ENCODE assay signal across 8 mouse cellular contexts in genomic region chr15:81272305-81273053, GRCm38 (mm10). TPM values are rescaled to one million over a fixed set of nuclear protein-coding genes. Genes with fewer than 3 reads are reported as not detected.
DNase-seq lines count a peak whose midpoint lies in the region; ATAC-seq and TF ChIP-seq lines count a peak whose summit lies in the region.
"Had no signal": no experiment of that assay in that cellular context is flagged by ENCODE, and none has a peak within 500 bp of the region (broad histone marks: within the 10 kb centered on the region; RNA-seq: fewer than 3 reads in every experiment).

No protein-coding gene starts in this region.

- peaks cover 4% of the 10 kb centered on the region; the same call in 1 of the 2 replicates for H3K9me3 ChIP-seq in forebrain, embryonic 10.5 days
- no peaks in the 10 kb centered on the region for H3K9me3 ChIP-seq in heart, postnatal 0 days (replicated peaks; ENCODE audit: control insufficient read depth, low read length)
- no peaks in the 10 kb centered on the region for H3K9me3 ChIP-seq in midbrain, embryonic 15.5 days
- H3K9me3 ChIP-seq: stomach, embryonic 15.5 days had no signal

- peaks cover 32% of the 10 kb centered on the region for H3K27me3 ChIP-seq in forebrain, embryonic 10.5 days (ENCODE audit: poor library complexity, severe bottlenecking)
- 0 out of 2 replicates have a peak, but pooled peaks cover 1% of the 10 kb centered on the region for H3K27me3 ChIP-seq in heart, postnatal 0 days (ENCODE audit: control insufficient read depth, insufficient read depth, low read length)
- no peaks in the 10 kb centered on the region for H3K27me3 ChIP-seq in midbrain, embryonic 15.5 days (replicated peaks)
- H3K27me3 ChIP-seq in thymus, adult 2 months (ENCODE audit: control insufficient read depth, insufficient read depth, low read length): no peaks in the 10 kb centered on the region
- H3K27me3 ChIP-seq: stomach, embryonic 15.5 days had no signal

- DNase-seq in CD4-positive helper T cell, adult 2 months (ENCODE audit: low read depth, low spot score): peak; percentile 3
- DNase-seq in adipocyte (ENCODE audit: low spot score): peak; percentile 41
- DNase-seq in forebrain, embryonic 10.5 days (ENCODE audit: extremely low spot score, low spot score): no peak
- DNase-seq in heart, postnatal 0 days (ENCODE audit: low spot score): peak; percentile 24
- DNase-seq in kidney, postnatal 4 days: peak; percentile 42 to 57
- DNase-seq in thymus, adult 2 months: no peak

- no peak; the same call in 1 of the 2 replicates for ATAC-seq in heart, postnatal 0 days (ENCODE audit: insufficient read depth, low read depth)
- peak; percentile 77 for ATAC-seq in midbrain, embryonic 15.5 days (replicated peaks)

- H3K27ac ChIP-seq in forebrain, embryonic 10.5 days: 0 out of 2 replicates have a peak overlapping the region, but pooled peaks have one; percentile 40
- no peak overlapping the region for H3K27ac ChIP-seq in heart, postnatal 0 days (ENCODE audit: low read depth)
- H3K27ac ChIP-seq in midbrain, embryonic 15.5 days: peak overlapping the region; percentile 71
- no peak overlapping the region for H3K27ac ChIP-seq in thymus, adult 2 months (ENCODE audit: control insufficient read depth, insufficient read depth, low read length)
- H3K27ac ChIP-seq: stomach, embryonic 15.5 days had no signal

- 29% methylated on average over 13 of the region's 13 CpGs for WGBS in forebrain, embryonic 10.5 days
- WGBS in heart, postnatal 0 days: 17% methylated on average over 13 of the region's 13 CpGs
- 19% methylated on average over 13 of the region's 13 CpGs for WGBS in midbrain, embryonic 15.5 days
- 74% methylated on average over 13 of the region's 13 CpGs for WGBS in thymus, adult 2 months

- no peak overlapping the region for H3K4me3 ChIP-seq in forebrain, embryonic 10.5 days
- no peak overlapping the region for H3K4me3 ChIP-seq in heart, postnatal 0 days (ENCODE audit: low read depth, low read length)
- H3K4me3 ChIP-seq in midbrain, embryonic 15.5 days: no peak overlapping the region
- H3K4me3 ChIP-seq in thymus, adult 2 months (ENCODE audit: control insufficient read depth, insufficient read depth, low read length): no peak overlapping the region
- H3K4me3 ChIP-seq: stomach, embryonic 15.5 days had no signal

- no peak for TF ChIP-seq EP300 in heart, postnatal 0 days (IDR thresholded peaks at IDR 0.05; ENCODE audit: low read depth)

- no peak for TF ChIP-seq CTCF in heart, postnatal 0 days (IDR thresholded peaks at IDR 0.05; ENCODE audit: low read depth)
- TF ChIP-seq CTCF in thymus, adult 2 months (IDR thresholded peaks at IDR 0.05; ENCODE audit: borderline replicate concordance, control insufficient read depth, extremely low read depth, insufficient read depth, low read length, poor library complexity): no peak

- H3K4me2 ChIP-seq in heart, postnatal 0 days (ENCODE audit: low read depth, low read length): no peak overlapping the region
- peak overlapping the region; percentile 23 for H3K4me2 ChIP-seq in midbrain, embryonic 15.5 days
- H3K4me2 ChIP-seq: stomach, embryonic 15.5 days had no signal

- H3K4me1 ChIP-seq in forebrain, embryonic 10.5 days: peaks cover 17% of the 10 kb centered on the region
- H3K4me1 ChIP-seq in heart, postnatal 0 days (ENCODE audit: control insufficient read depth, insufficient read depth): 0 out of 2 replicates have a peak, but pooled peaks cover 7% of the 10 kb centered on the region
- H3K4me1 ChIP-seq in midbrain, embryonic 15.5 days: peaks cover 20% of the 10 kb centered on the region
- H3K4me1 ChIP-seq in thymus, adult 2 months (replicated peaks; ENCODE audit: control insufficient read depth, insufficient read depth, low read length): no peaks in the 10 kb centered on the region; the same call in 1 of the 2 replicates
- H3K4me1 ChIP-seq: stomach, embryonic 15.5 days had no signal

- H3K9ac ChIP-seq in heart, postnatal 0 days (replicated peaks; ENCODE audit: low read depth, low read length): no peak overlapping the region
- 0 out of 2 replicates have a peak overlapping the region, but pooled peaks have one; percentile 21 for H3K9ac ChIP-seq in midbrain, embryonic 15.5 days
- H3K9ac ChIP-seq: stomach, embryonic 15.5 days had no signal

- H3K36me3 ChIP-seq in forebrain, embryonic 10.5 days (replicated peaks): no peaks in the 10 kb centered on the region
- H3K36me3 ChIP-seq in heart, postnatal 0 days (replicated peaks; ENCODE audit: control insufficient read depth, insufficient read depth, low read length): no peaks in the 10 kb centered on the region
- no peaks in the 10 kb centered on the region for H3K36me3 ChIP-seq in midbrain, embryonic 15.5 days (replicated peaks)
- no peaks in the 10 kb centered on the region for H3K36me3 ChIP-seq in thymus, adult 2 months (ENCODE audit: control insufficient read depth, insufficient read depth, low read length)
- H3K36me3 ChIP-seq: stomach, embryonic 15.5 days had no signal

- no peak for TF ChIP-seq POLR2A in thymus, adult 2 months (IDR thresholded peaks at IDR 0.05; ENCODE audit: control insufficient read depth, extremely low read depth, insufficient read depth, low read length, poor library complexity)

RNA-seq across cellular contexts. Expression of gene Mchr1, which starts 37.2 kb away (rescaled TPM):
- not detected in 2 replicates for polyA plus RNA-seq in forebrain, embryonic 10.5 days (2016; fragmentation: Nextera tagmentation; extraction: Ambion mirVana)
- total RNA-seq in heart, postnatal 0 days (2014; rRNA removed; ENCODE audit: low replicate concordance): 4.2 TPM in 1 of 2 replicates, not detected in the other
- not detected in 2 replicates for polyA plus RNA-seq in heart, postnatal 0 days (2015; fragmentation: Nextera tagmentation; extraction: Ambion mirVana)
- 5.3 and 5.8 TPM in 2 replicates for polyA plus RNA-seq in midbrain, embryonic 15.5 days (2015; fragmentation: Nextera tagmentation; extraction: Ambion mirVana)
- 0.18 TPM in 1 of 2 replicates, not detected in the other for polyA plus RNA-seq in thymus, adult 2 months (2012; rRNA removed)

Comparison
In these comparisons a context has a peak if more than half of its experiments do, and no peak if none do; other contexts are left out.
1. DNase-seq: peak in CD4-positive helper T cell, adult 2 months (single experiment), adipocyte (single experiment), heart, postnatal 0 days (single experiment) and kidney, postnatal 4 days (2 of 2); none in forebrain, embryonic 10.5 days (single experiment) and thymus, adult 2 months (single experiment).
2. H3K27ac ChIP-seq: peak in forebrain, embryonic 10.5 days (single experiment) and midbrain, embryonic 15.5 days (single experiment); none in heart, postnatal 0 days (single experiment) and thymus, adult 2 months (single experiment).